Mouse (Mus musculus) cortical plate, adult 2 months (tissue): ENCODE measurements around the gene Serpinb12.
"Not testable (repeated sequence)": the region's sequence is repeated elsewhere in the genome, so short reads cannot be mapped to it uniquely, and the experiment has no call there.

Experiments used
- CTCF ChIP-seq: fragments of 200-500 bp; IDR thresholded peaks from 2 replicates; pipeline ENCODE4 v1.5.1; 2011; ENCODE audit warnings: mild to moderate bottlenecking, control low read depth, low read length; ENCODE audit not compliant: insufficient read depth; ENCODE audit errors: extremely low read depth
- POLR2A ChIP-seq: fragments of 200-500 bp; IDR thresholded peaks from 2 replicates; pipeline ENCODE4 v1.6.1; 2011; ENCODE audit warnings: mild to moderate bottlenecking, low read length, control low read depth; ENCODE audit not compliant: insufficient read depth; ENCODE audit errors: extremely low read depth

- TF ChIP-seq POLR2A, CTCF: not testable (repeated sequence)
Measured at GRCm38 (mm10) chr1:106895142-106895541, 39.1 kb upstream of the Serpinb12 start.
